Mouse (Mus musculus) neural tube, embryonic 13.5 days (tissue): Measurements from ENCODE around the gene Vma21. TPM values are rescaled to one million over a fixed set of nuclear protein-coding genes. Genes with fewer than 3 reads are reported as not detected.

Experiments used
- ATAC-seq: fragments of 200-750 bp; cut with Nextera tagmentation; 2 replicates; pipeline ENCODE4 v1.8.0; 2017; ENCODE audit warnings: low read depth, mild to moderate bottlenecking, moderate TSS enrichment, moderate library complexity
- H3K27ac ChIP-seq: fragments of 300-500 bp; sonication (generic); replicated peaks from 2 replicates; pipeline ENCODE4 v1.5.1; 2015; ENCODE audit warnings: moderate library complexity, mild to moderate bottlenecking, inconsistent platforms
- H3K27me3 ChIP-seq: fragments of 300-500 bp; sonication (generic); 2 replicates; pipeline ENCODE4 v1.6.1; 2015; ENCODE audit warnings: mild to moderate bottlenecking, inconsistent platforms
- H3K36me3 ChIP-seq: fragments of 300-500 bp; sonication (generic); 2 replicates; pipeline ENCODE4 v1.6.1; 2015; ENCODE audit warnings: mild to moderate bottlenecking, inconsistent platforms
- H3K4me1 ChIP-seq: fragments of 300-500 bp; sonication (generic); replicated peaks from 2 replicates; pipeline ENCODE4 v1.6.1; 2015; ENCODE audit warnings: inconsistent platforms
- H3K4me2 ChIP-seq: fragments of 300-500 bp; sonication (generic); 2 replicates; pipeline ENCODE4 v1.6.1; 2015; ENCODE audit warnings: inconsistent platforms, mild to moderate bottlenecking, moderate library complexity
- H3K4me3 ChIP-seq: fragments of 300-500 bp; sonication (generic); 2 replicates; pipeline ENCODE4 v1.5.1; 2015; ENCODE audit warnings: mild to moderate bottlenecking, inconsistent platforms
- H3K9ac ChIP-seq: fragments of 300-500 bp; sonication (generic); 2 replicates; pipeline ENCODE4 v1.6.1; 2015; ENCODE audit warnings: moderate library complexity, mild to moderate bottlenecking, inconsistent platforms
- H3K9me3 ChIP-seq: fragments of 300-500 bp; sonication (generic); 2 replicates; pipeline ENCODE4 v1.6.1; 2016; ENCODE audit warnings: inconsistent platforms
- WGBS: fragments of 180-500 bp; shearing (Covaris S2); methylation state at CpG from one replicate; pipeline ENCODE4 v1.1.7; 2015; 5-methylcytosine and 5-hydroxymethylcytosine counted together
- polyA plus RNA-seq: library from polyadenylated mRNA; unstranded; fragments of >200 nt; fragmentation: Nextera tagmentation; extraction: Ambion mirVana; gene quantifications from 2 replicates; pipeline ENCODE4 v1.2.1, GENCODE M21; 2015

Vma21 gene
- polyA plus RNA-seq = 48.3 and 51.2 TPM in 2 replicates

GRCm38 (mm10) chrX:71815631-71816345 is at the start of gene Vma21:
TSS of gene Vma21 (plus strand) at chrX:71815924.
- Histone ChIP-seq H3K36me3 (no peaks in the 10 kb centered on the region), H3K4me2 (peak within 1 kb of the TSS; percentile 60), H3K4me3 (peak within 1 kb of the TSS; percentile 67), H3K27me3 (no peaks in the 10 kb centered on the region), H3K9ac (peak within 1 kb of the TSS; percentile 80), H3K4me1 (peaks cover 14% of the 10 kb centered on the region), H3K27ac (peak within 1 kb of the TSS; percentile 88), H3K9me3 (no peaks in the 10 kb centered on the region)
- no peak; the same call in 1 of the 2 replicates for ATAC-seq
- WGBS = 33% methylated on average over 12 of the region's 12 CpGs

DNA sequence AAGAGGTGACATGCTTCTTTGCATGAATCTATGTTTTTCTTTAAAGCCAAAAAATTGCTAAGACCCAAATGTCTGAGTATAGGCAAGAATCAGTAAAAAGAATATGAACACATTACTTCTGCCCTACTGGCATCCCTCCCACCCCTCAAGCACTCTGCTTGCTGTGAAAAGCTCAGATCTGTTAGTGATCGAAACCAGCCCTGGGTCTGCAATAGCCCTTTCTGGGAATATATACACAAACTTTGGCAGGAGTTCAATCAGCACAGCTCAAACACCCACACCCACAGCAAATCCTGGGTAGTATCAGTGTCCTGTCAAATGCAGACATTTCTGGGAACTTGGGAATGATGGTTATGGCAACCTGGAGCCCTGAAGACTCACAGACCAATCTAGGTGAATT is 47.8 kb upstream of the Vma21 start:
- no peaks in the 10 kb centered on the region for H3K9me3 ChIP-seq
- no peak overlapping the region for H3K4me2 ChIP-seq
- WGBS = 80% methylated on average over 1 of the region's 1 CpGs
- no peak overlapping the region for H3K27ac ChIP-seq
- ATAC-seq = no peak
- no peaks in the 10 kb centered on the region for H3K4me1 ChIP-seq
- H3K36me3 ChIP-seq = no peaks in the 10 kb centered on the region
- H3K4me3 ChIP-seq = no peak overlapping the region
- H3K27me3 ChIP-seq = no peaks in the 10 kb centered on the region
- no peak overlapping the region for H3K9ac ChIP-seq

GRCm38 (mm10) chrX:71791106-71791505 is 24.6 kb upstream of the Vma21 start:
- Histone ChIP-seq H3K27ac (no peak overlapping the region), H3K27me3 (no peaks in the 10 kb centered on the region), H3K4me2 (no peak overlapping the region), H3K9me3 (no peaks in the 10 kb centered on the region), H3K4me3 (no peak overlapping the region), H3K4me1 (no peaks in the 10 kb centered on the region), H3K9ac (no peak overlapping the region), H3K36me3 (no peaks in the 10 kb centered on the region)
- no peak for ATAC-seq
- 12% methylated on average over 4 of the region's 4 CpGs for WGBS

GRCm38 (mm10) chrX:71797766-71798165 is 18.0 kb upstream of the Vma21 start:
- 34% methylated on average over 7 of the region's 7 CpGs for WGBS

DNA sequence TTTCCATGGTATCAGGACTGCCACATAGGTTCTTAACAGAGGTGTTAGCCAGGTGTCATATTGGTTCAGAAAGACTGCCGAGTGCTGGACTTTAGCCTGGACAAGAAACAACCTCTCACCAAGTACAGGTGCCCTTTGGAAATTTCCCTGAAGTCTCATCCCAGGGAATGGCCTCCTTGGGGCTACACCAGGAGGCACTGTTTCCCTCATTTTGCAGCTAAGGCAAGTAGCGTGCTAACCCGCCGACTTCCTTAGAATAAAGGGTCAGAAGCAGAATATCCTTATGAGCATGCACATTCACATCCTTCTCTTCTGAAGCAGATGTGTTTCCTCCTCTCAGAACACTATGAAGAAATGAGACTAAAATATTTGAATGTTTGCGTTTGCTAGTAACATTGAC is 16.8 kb upstream of the Vma21 start:
- H3K36me3 ChIP-seq = no peaks in the 10 kb centered on the region
- H3K27ac ChIP-seq = no peak overlapping the region
- H3K9me3 ChIP-seq = no peaks in the 10 kb centered on the region
- no peaks in the 10 kb centered on the region for H3K4me1 ChIP-seq
- no peak overlapping the region for H3K4me3 ChIP-seq
- H3K9ac ChIP-seq = no peak overlapping the region
- no peaks in the 10 kb centered on the region for H3K27me3 ChIP-seq
- no peak overlapping the region for H3K4me2 ChIP-seq
- no peak for ATAC-seq
- 79% methylated on average over 5 of the region's 5 CpGs for WGBS

More at GRCm38 (mm10) chrX:71797766-71798165, 18.0 kb upstream of the Vma21 start:
- H3K36me3 ChIP-seq = no peaks in the 10 kb centered on the region
- no peak for ATAC-seq
- no peak overlapping the region for H3K9ac ChIP-seq
- no peaks in the 10 kb centered on the region for H3K4me1 ChIP-seq
- no peak overlapping the region for H3K27ac ChIP-seq
- H3K4me3 ChIP-seq = no peak overlapping the region
- no peaks in the 10 kb centered on the region for H3K9me3 ChIP-seq
- no peaks in the 10 kb centered on the region for H3K27me3 ChIP-seq
- H3K4me2 ChIP-seq = no peak overlapping the region

- ATAC-seq = no peak
- Histone ChIP-seq H3K36me3 (no peaks in the 10 kb centered on the region), H3K4me1 (peaks cover 5% of the 10 kb centered on the region), H3K4me2 (no peak overlapping the region), H3K4me3 (no peak overlapping the region), H3K9ac (no peak overlapping the region), H3K27me3 (no peaks in the 10 kb centered on the region), H3K27ac (no peak overlapping the region), H3K9me3 (no peaks in the 10 kb centered on the region)
- WGBS = 53% methylated on average over 5 of the region's 5 CpGs
Observed at GRCm38 (mm10) chrX:71811966-71812835, 3.5 kb upstream of the Vma21 start.

DNA sequence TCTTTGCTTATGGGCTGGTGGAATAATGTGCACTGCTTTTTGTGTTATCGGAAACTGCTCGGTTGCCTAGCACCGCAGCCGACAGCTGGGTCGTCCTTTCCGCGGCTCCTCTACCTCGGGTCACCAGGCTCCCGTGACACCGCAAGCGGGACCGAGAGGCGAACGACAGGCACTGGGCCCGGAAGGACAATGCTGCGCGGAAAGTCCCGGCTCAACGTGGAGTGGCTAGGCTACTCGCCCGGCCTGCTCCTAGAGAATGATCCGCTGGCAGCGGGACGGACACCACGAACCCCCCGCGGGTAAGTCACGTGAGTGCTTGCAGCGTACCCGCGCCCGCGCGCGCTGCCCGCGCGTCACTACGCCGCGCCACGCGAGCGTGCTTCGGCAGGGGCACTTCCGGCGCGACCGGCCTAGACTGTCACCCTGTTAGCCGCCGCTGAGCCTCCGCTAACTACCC is 705 bp downstream of the Vma21 start:
- peaks cover 14% of the 10 kb centered on the region for H3K4me1 ChIP-seq
- H3K27ac ChIP-seq = peak overlapping the region; percentile 88
- H3K36me3 ChIP-seq = no peaks in the 10 kb centered on the region
- no peaks in the 10 kb centered on the region for H3K9me3 ChIP-seq
- no peaks in the 10 kb centered on the region for H3K27me3 ChIP-seq
- peak overlapping the region; percentile 60 for H3K4me2 ChIP-seq
- peak overlapping the region; percentile 80 for H3K9ac ChIP-seq
- H3K4me3 ChIP-seq = peak overlapping the region; percentile 67
- peak; percentile 99 for ATAC-seq
- 22% methylated on average over 52 of the region's 52 CpGs for WGBS

DNA sequence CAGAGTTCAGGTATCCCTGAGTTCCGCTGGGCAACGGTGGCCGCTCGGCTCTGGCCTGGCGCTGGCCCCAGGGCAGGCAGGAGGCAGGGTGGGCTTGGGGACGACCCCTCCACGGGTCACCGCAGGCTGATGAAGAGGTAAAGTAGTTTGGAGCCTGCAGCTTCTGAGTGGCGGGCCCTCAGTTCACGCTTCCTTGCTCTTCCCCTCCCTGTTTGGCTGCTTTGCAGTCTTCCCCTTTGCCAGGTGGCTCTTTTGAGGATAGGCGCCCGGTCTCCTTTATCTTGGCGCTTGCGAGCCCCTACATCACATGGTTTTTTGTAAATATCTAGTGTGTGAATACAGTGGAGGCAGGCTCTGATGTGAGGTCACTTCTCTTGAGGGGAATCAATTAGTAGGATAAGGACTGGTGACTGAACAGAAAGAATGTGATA is 1.2 kb downstream of the Vma21 start:
- no peaks in the 10 kb centered on the region for H3K36me3 ChIP-seq
- WGBS = 22% methylated on average over 14 of the region's 14 CpGs
- H3K9me3 ChIP-seq = no peaks in the 10 kb centered on the region
- peak overlapping the region; percentile 80 for H3K9ac ChIP-seq
- H3K4me3 ChIP-seq = peak overlapping the region; percentile 67
- peaks cover 14% of the 10 kb centered on the region for H3K4me1 ChIP-seq
- peak; percentile 87 for ATAC-seq
- H3K27me3 ChIP-seq = no peaks in the 10 kb centered on the region
- peak overlapping the region; percentile 88 for H3K27ac ChIP-seq
- peak overlapping the region; percentile 60 for H3K4me2 ChIP-seq

DNA sequence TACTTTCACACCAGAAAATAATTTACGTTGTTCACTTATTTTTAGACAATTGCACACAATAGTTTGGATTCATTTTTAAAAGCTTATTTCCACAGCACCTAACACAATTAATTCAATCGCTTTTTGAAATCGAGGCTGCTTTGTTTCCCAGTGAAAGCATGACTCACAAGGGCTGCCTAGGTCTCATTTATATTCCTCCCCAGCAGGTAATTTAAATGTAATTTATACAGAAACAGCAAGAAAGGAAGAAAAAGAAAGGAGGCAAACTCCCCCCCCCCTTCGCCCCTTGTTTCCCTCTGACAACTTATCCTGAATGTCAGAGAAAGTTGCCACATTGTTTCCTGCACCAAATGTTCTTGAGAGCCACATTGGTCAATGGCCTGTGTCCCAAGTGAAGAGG is 23.2 kb downstream of the Vma21 start:
- H3K27me3 ChIP-seq = no peaks in the 10 kb centered on the region
- H3K9ac ChIP-seq = no peak overlapping the region
- H3K4me3 ChIP-seq = no peak overlapping the region
- no peaks in the 10 kb centered on the region for H3K4me1 ChIP-seq
- ATAC-seq = no peak
- 62% methylated on average over 4 of the region's 4 CpGs for WGBS
- H3K4me2 ChIP-seq = no peak overlapping the region
- no peaks in the 10 kb centered on the region for H3K9me3 ChIP-seq
- no peaks in the 10 kb centered on the region for H3K36me3 ChIP-seq
- H3K27ac ChIP-seq = no peak overlapping the region

DNA sequence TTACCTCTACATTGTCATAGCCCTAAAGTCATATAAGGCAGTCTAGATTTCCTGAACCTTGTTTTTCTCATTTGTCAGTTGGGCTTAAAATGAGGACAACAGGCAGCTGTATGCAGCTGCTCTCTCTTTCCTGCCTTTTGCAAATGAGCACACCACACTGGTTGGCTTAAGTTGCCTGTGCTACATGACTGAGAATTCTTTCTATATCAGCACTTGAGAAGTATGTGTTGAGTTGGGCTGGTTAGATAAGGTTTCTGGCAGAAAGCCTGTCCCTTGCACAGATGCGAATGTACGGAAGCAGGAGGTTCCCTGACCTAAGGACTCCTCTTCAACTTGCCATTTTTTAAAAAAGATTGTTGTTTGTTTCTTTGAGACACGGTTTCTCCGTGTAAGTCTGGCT is 31.0 kb downstream of the Vma21 start:
- Histone ChIP-seq H3K4me3 (no peak overlapping the region), H3K9ac (no peak overlapping the region), H3K4me2 (no peak overlapping the region), H3K9me3 (no peaks in the 10 kb centered on the region), H3K4me1 (no peaks in the 10 kb centered on the region), H3K27ac (no peak overlapping the region), H3K36me3 (no peaks in the 10 kb centered on the region), H3K27me3 (no peaks in the 10 kb centered on the region)
- ATAC-seq = no peak
- 90% methylated on average over 4 of the region's 4 CpGs for WGBS

DNA sequence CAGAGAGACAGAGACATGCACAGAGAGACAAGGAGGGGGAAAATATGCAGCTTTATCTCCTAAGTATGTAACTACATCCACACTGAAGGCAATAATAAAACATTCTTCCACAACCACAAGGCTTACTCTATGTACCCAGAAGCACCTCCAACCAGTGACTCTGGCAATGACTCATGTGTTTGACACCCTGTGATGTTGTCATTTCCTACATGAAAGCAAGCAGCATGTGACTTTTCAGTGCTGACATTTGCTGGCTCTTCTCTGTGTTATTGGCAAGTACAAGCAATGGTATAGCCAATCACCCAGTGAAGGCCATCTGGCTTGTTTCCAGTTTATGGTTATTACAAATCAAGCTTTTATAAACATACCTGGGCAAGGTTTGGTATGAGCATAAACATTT is 38.1 kb downstream of the Vma21 start:
- no peaks in the 10 kb centered on the region for H3K27me3 ChIP-seq
- no peaks in the 10 kb centered on the region for H3K36me3 ChIP-seq
- ATAC-seq = no peak
- no peak overlapping the region for H3K4me2 ChIP-seq
- no peaks in the 10 kb centered on the region for H3K4me1 ChIP-seq
- no peak overlapping the region for H3K9ac ChIP-seq
- H3K9me3 ChIP-seq = no peaks in the 10 kb centered on the region
- H3K27ac ChIP-seq = no peak overlapping the region
- H3K4me3 ChIP-seq = no peak overlapping the region
